Mouse (Mus musculus) adrenal gland, postnatal 36 days (tissue): ENCODE data around the gene Itga4. TPM values are rescaled to one million over a fixed set of nuclear protein-coding genes. Genes with fewer than 3 reads are reported as not detected.

Experiments used
- total RNA-seq, 2 experiments: library from RNA; stranded (reverse); gene quantifications; 2 replicates each; pipeline ENCODE4 v1.2.3; 2021

Gene Itga4
- total RNA-seq, 2 experiments from 2014 or later: 1.1 to 2.3 TPM

Other genes starting within 250 kb of the Itga4 start
- not detected for gene Neurod1, start 201.3 kb downstream of the Itga4 start, total RNA-seq
- gene Cerkl, start 201.4 kb downstream of the Itga4 start, total RNA-seq: 1 to 10 TPM; 1.4 to 3.1 TPM